Mouse (Mus musculus): Measurements from ENCODE around the gene Ifnab. TPM values are rescaled to one million over a fixed set of nuclear protein-coding genes. Genes with fewer than 3 reads are reported as not detected.

The Ifnab gene
- polyA plus RNA-seq, 1 experiment, result not detected

DNA sequence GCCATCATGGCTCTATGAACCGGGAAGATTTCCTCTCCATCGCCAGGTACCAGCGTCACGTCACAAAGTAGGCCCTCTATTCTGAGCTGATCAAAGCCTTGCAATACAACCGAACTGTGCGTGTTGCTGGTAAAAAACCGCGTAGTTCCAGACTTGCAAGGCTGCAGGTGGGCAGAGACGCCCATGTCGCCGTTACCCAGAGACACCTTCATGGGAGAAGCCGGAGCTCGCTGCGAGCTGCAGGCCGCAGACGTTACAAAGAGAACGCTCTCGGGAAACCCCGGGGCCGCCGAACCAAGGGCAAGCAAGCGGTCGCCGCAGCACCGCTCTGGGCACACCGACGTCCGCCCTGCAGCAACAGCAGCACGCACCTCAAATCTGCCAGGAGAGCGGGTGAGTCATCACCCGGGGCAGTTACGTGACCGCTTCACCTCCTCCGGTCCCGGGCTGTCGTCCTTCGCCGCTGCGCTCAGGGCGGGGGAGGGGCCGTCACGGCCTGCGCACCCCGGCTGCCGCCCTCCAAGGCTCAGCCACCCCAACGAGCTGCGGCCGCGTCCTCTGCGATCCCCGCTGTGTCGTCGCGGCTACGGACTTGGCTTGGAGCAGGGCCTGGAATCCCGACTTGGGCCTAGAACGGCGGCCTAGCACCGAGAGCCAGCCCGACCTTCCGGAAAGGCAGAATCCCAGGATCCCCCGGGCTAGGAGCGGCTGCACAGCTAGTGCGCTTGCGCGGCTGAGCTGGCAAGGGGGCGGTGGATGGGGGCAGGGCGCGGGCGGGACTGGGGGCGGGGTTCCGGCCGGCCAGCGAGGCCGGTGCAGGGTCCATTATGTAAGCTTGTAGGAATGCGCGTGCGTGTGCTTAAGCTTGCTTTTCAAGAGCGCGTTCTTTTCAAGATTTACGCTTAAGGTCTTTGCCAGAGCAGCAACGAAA lies 30.9 kb upstream of the Ifnab start, which contains the start of the genes Gm26566 and Klhl9:
Gene Gm26566 (plus strand): TSS at position 15 of the 931 bp plus-strand sequence.
Gene Klhl9 (minus strand): TSS at position 675 of the 931 bp plus-strand sequence.
- H3K79me2 ChIP-seq (ENCODE audit: control insufficient read depth, insufficient read depth), result peaks cover 52% of the 10 kb centered on the region
- H3K4me3 ChIP-seq (ENCODE audit: insufficient read depth, poor library complexity, severe bottlenecking), result peak within 1 kb of the TSS; percentile 85
- H3ac ChIP-seq (ENCODE audit: control insufficient read depth, insufficient read length, low read depth), result peak within 1 kb of the TSS; percentile 98
- H3K27me3 ChIP-seq (ENCODE audit: control insufficient read depth, insufficient read depth, insufficient read length), result no peaks in the 10 kb centered on the region
- peaks cover 42% of the 10 kb centered on the region for H3K36me3 ChIP-seq (ENCODE audit: control insufficient read depth, insufficient read depth)
- no peak for TF ChIP-seq MYOG (IDR thresholded peaks at IDR 0.05; ENCODE audit: control insufficient read depth, extremely low read depth, insufficient read length)
- TF ChIP-seq CTCF (IDR thresholded peaks at IDR 0.05; ENCODE audit: control insufficient read depth, insufficient read depth, insufficient read length), result no peak
- no peak for TF ChIP-seq FOSL1 (IDR thresholded peaks at IDR 0.05; ENCODE audit: insufficient read depth, low read length, poor library complexity, severe bottlenecking)
- no peak for TF ChIP-seq MYOD1 (IDR thresholded peaks at IDR 0.05; ENCODE audit: control insufficient read depth, insufficient read length, low read depth)
- no peak for TF ChIP-seq MAX (IDR thresholded peaks at IDR 0.05)
- TF ChIP-seq CEBPB (IDR thresholded peaks at IDR 0.05; ENCODE audit: low read depth), result no peak
- no peak for TF ChIP-seq USF1 (IDR thresholded peaks at IDR 0.05; ENCODE audit: low read depth)
- peaks cover 49% of the 10 kb centered on the region for H3K79me3 ChIP-seq (ENCODE audit: low read depth)

- H3K79me2 ChIP-seq (ENCODE audit: control insufficient read depth, insufficient read depth), result peaks cover 70% of the 10 kb centered on the region
- TF ChIP-seq MYOG (IDR thresholded peaks at IDR 0.05; ENCODE audit: control insufficient read depth, extremely low read depth, insufficient read length), result no peak
- TF ChIP-seq CTCF (IDR thresholded peaks at IDR 0.05; ENCODE audit: control insufficient read depth, insufficient read depth, insufficient read length), result no peak
- TF ChIP-seq USF1 (IDR thresholded peaks at IDR 0.05; ENCODE audit: low read depth), result no peak
- no peak for TF ChIP-seq CEBPB (IDR thresholded peaks at IDR 0.05; ENCODE audit: low read depth)
- TF ChIP-seq FOSL1 (IDR thresholded peaks at IDR 0.05; ENCODE audit: insufficient read depth, low read length, poor library complexity, severe bottlenecking), result no peak
- no peak for TF ChIP-seq MYOD1 (IDR thresholded peaks at IDR 0.05; ENCODE audit: control insufficient read depth, insufficient read length, low read depth)
- no peak for TF ChIP-seq MAX (IDR thresholded peaks at IDR 0.05)
- H3K4me3 ChIP-seq (ENCODE audit: insufficient read depth, poor library complexity, severe bottlenecking), result no peak overlapping the region
- H3K36me3 ChIP-seq (ENCODE audit: control insufficient read depth, insufficient read depth), result peaks cover 51% of the 10 kb centered on the region
- H3K27me3 ChIP-seq (ENCODE audit: control insufficient read depth, insufficient read depth, insufficient read length), result no peaks in the 10 kb centered on the region
- H3ac ChIP-seq (ENCODE audit: control insufficient read depth, insufficient read length, low read depth), result no peak overlapping the region
- peaks cover 62% of the 10 kb centered on the region for H3K79me3 ChIP-seq (ENCODE audit: low read depth)
These were observed 27.6 kb upstream of the Ifnab start for GRCm38 (mm10) chr4:88718715-88719114.

GRCm38 (mm10) chr4:88715059-88715458 lies 23.9 kb upstream of the Ifnab start:
- Histone ChIP-seq H3ac (ENCODE audit: control insufficient read depth, insufficient read length, low read depth) (no peak overlapping the region), H3K36me3 (ENCODE audit: control insufficient read depth, insufficient read depth) (peaks cover 38% of the 10 kb centered on the region), H3K79me2 (ENCODE audit: control insufficient read depth, insufficient read depth) (peaks cover 59% of the 10 kb centered on the region), H3K4me3 (ENCODE audit: insufficient read depth, poor library complexity, severe bottlenecking) (no peak overlapping the region), H3K79me3 (ENCODE audit: low read depth) (peaks cover 42% of the 10 kb centered on the region), H3K27me3 (ENCODE audit: control insufficient read depth, insufficient read depth, insufficient read length) (no peaks in the 10 kb centered on the region)
- no peak for TF ChIP-seq MAX (IDR thresholded peaks at IDR 0.05)
- peak; percentile 60 for TF ChIP-seq MYOD1 (IDR thresholded peaks at IDR 0.05; ENCODE audit: control insufficient read depth, insufficient read length, low read depth)

GRCm38 (mm10) chr4:88714281-88714680 lies 23.1 kb upstream of the Ifnab start:
- peak; percentile 18 for TF ChIP-seq MYOD1 (IDR thresholded peaks at IDR 0.05; ENCODE audit: control insufficient read depth, insufficient read length, low read depth)
- TF ChIP-seq MYOG (IDR thresholded peaks at IDR 0.05; ENCODE audit: control insufficient read depth, extremely low read depth, insufficient read length), result no peak
- TF ChIP-seq FOSL1 (IDR thresholded peaks at IDR 0.05; ENCODE audit: insufficient read depth, low read length, poor library complexity, severe bottlenecking), result peak; percentile 6
- TF ChIP-seq CEBPB (IDR thresholded peaks at IDR 0.05; ENCODE audit: low read depth), result no peak
- no peak for TF ChIP-seq CTCF (IDR thresholded peaks at IDR 0.05; ENCODE audit: control insufficient read depth, insufficient read depth, insufficient read length)
- TF ChIP-seq USF1 (IDR thresholded peaks at IDR 0.05; ENCODE audit: low read depth), result no peak
- TF ChIP-seq MAX (IDR thresholded peaks at IDR 0.05), result no peak
- Histone ChIP-seq H3K79me2 (ENCODE audit: control insufficient read depth, insufficient read depth) (peaks cover 51% of the 10 kb centered on the region), H3K36me3 (ENCODE audit: control insufficient read depth, insufficient read depth) (peaks cover 31% of the 10 kb centered on the region)

GRCm38 (mm10) chr4:88707128-88707826 lies 16.1 kb upstream of the Ifnab start:
- Histone ChIP-seq H3K36me3 (ENCODE audit: control insufficient read depth, insufficient read depth) (no peaks in the 10 kb centered on the region), H3K79me2 (ENCODE audit: control insufficient read depth, insufficient read depth) (no peaks in the 10 kb centered on the region), H3ac (ENCODE audit: control insufficient read depth, insufficient read length, low read depth) (no peak overlapping the region), H3K79me3 (ENCODE audit: low read depth) (no peaks in the 10 kb centered on the region), H3K27me3 (ENCODE audit: control insufficient read depth, insufficient read depth, insufficient read length) (no peaks in the 10 kb centered on the region), H3K4me3 (ENCODE audit: insufficient read depth, poor library complexity, severe bottlenecking) (no peak overlapping the region)
- TF ChIP-seq MAX (IDR thresholded peaks at IDR 0.05) (no peak), MYOG (IDR thresholded peaks at IDR 0.05; ENCODE audit: control insufficient read depth, extremely low read depth, insufficient read length) (no peak)

More at GRCm38 (mm10) chr4:88714281-88714680, 23.1 kb upstream of the Ifnab start:
- H3K4me3 ChIP-seq (ENCODE audit: insufficient read depth, poor library complexity, severe bottlenecking), result no peak overlapping the region
- H3K79me3 ChIP-seq (ENCODE audit: low read depth), result peaks cover 35% of the 10 kb centered on the region
- H3K27me3 ChIP-seq (ENCODE audit: control insufficient read depth, insufficient read depth, insufficient read length), result no peaks in the 10 kb centered on the region
- H3ac ChIP-seq (ENCODE audit: control insufficient read depth, insufficient read length, low read depth), result no peak overlapping the region
